Mouse (Mus musculus): ENCODE measurements around the gene Luzp1.
A peak's percentile ranks its signal among the peaks of the same experiment; 100 is the strongest.

Luzp1 gene

GRCm38 (mm10) chr4:136469371-136469903 lies at the start of gene Luzp1:
Gene Luzp1 (plus strand): TSS chr4:136469761.
- DNase-seq (ENCODE audit: low spot score), result peak; percentile 87

GRCm38 (mm10) chr4:136423224-136423623 lies 46.3 kb upstream of the Luzp1 start, which contains the start of gene Htr1d:
Gene Htr1d (plus strand): TSS chr4:136423524.
- DNase-seq (ENCODE audit: low spot score), result no peak

GRCm38 (mm10) chr4:136424120-136424999 lies 45.2 kb upstream of the Luzp1 start:
- no peak for DNase-seq (ENCODE audit: low spot score)

GRCm38 (mm10) chr4:136425000-136425288 lies 44.6 kb upstream of the Luzp1 start:
- no peak for DNase-seq (ENCODE audit: low spot score)

- no peak for DNase-seq (ENCODE audit: low spot score)
These were observed 38.8 kb upstream of the Luzp1 start for GRCm38 (mm10) chr4:136430609-136431375.

GRCm38 (mm10) chr4:136431376-136431693 lies 38.2 kb upstream of the Luzp1 start:
- DNase-seq (ENCODE audit: low spot score), result peak; percentile 65

GRCm38 (mm10) chr4:136434029-136434428 lies 35.5 kb upstream of the Luzp1 start:
- no peak for DNase-seq (ENCODE audit: low spot score)

GRCm38 (mm10) chr4:136439106-136439505 lies 30.5 kb upstream of the Luzp1 start:
- no peak for DNase-seq (ENCODE audit: low spot score)

GRCm38 (mm10) chr4:136441354-136442043 lies 28.1 kb upstream of the Luzp1 start:
- no peak for DNase-seq (ENCODE audit: low spot score)

GRCm38 (mm10) chr4:136444561-136444960 lies 25.0 kb upstream of the Luzp1 start:
- DNase-seq (ENCODE audit: low spot score), result no peak

- DNase-seq (ENCODE audit: low spot score), result no peak
These were observed 19.8 kb upstream of the Luzp1 start for GRCm38 (mm10) chr4:136449795-136450194.

- DNase-seq (ENCODE audit: low spot score), result no peak
These were observed 19.3 kb upstream of the Luzp1 start for GRCm38 (mm10) chr4:136450271-136450670.

- no peak for DNase-seq (ENCODE audit: low spot score)
These were observed 18.0 kb upstream of the Luzp1 start for GRCm38 (mm10) chr4:136451564-136451963.

GRCm38 (mm10) chr4:136452286-136452685 lies 17.3 kb upstream of the Luzp1 start:
- no peak for DNase-seq (ENCODE audit: low spot score)

GRCm38 (mm10) chr4:136452792-136453191 lies 16.8 kb upstream of the Luzp1 start:
- DNase-seq (ENCODE audit: low spot score), result no peak

- peak; percentile 59 for DNase-seq (ENCODE audit: low spot score)
These were observed 14.7 kb upstream of the Luzp1 start for GRCm38 (mm10) chr4:136454850-136455260.

- no peak for DNase-seq (ENCODE audit: low spot score)
These were observed 12.9 kb upstream of the Luzp1 start for GRCm38 (mm10) chr4:136456516-136457218.

GRCm38 (mm10) chr4:136458276-136458675 lies 11.3 kb upstream of the Luzp1 start:
- no peak for DNase-seq (ENCODE audit: low spot score)

GRCm38 (mm10) chr4:136459210-136459609 lies 10.4 kb upstream of the Luzp1 start:
- DNase-seq (ENCODE audit: low spot score), result no peak

GRCm38 (mm10) chr4:136461206-136461605 lies 8.4 kb upstream of the Luzp1 start:
- no peak for DNase-seq (ENCODE audit: low spot score)

- DNase-seq (ENCODE audit: low spot score), result no peak
These were observed 7.8 kb upstream of the Luzp1 start for GRCm38 (mm10) chr4:136461761-136462085.
